ENCODE assay signal across 19 mouse cellular contexts in the genomic region with DNA sequence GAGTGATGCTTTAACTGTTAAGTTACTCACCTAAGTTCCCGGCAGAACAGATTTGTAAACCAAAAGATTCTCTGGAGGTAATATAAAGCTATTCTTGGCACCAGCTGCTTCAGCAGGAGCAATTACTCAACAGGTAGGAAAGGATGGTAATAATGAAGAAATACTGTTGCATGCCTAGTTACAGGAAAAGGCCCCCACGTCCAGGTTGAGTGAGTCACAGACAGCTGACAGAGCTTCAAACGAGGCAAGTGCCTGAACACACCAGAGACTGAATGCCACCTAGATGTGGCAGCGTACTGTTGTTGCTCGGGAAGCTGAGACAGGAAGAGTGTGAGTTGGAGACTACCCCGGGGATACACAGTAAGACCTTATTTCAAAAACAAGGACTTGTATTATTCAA.
"Had no signal": no experiment of that assay in that cellular context is flagged by ENCODE, and none has a peak within 500 bp of the region (broad histone marks: within the 10 kb centered on the region; RNA-seq: fewer than 3 reads in every experiment).

No protein-coding gene starts in this region.

- H3K9me3 ChIP-seq: midbrain, embryonic 10.5 days; midbrain, embryonic 12.5 days; neural tube, embryonic 15.5 days had no signal

- H3K4me3 ChIP-seq: midbrain, embryonic 10.5 days; midbrain, embryonic 12.5 days; myocyte; neural tube, embryonic 13.5 days; neural tube, embryonic 15.5 days had no signal

- H3K36me3 ChIP-seq: midbrain, embryonic 10.5 days; midbrain, embryonic 12.5 days; neural tube, embryonic 13.5 days; neural tube, embryonic 15.5 days had no signal

- ATAC-seq: midbrain, embryonic 16.5 days had no signal

- DNase-seq: lung, adult 18-20 months; lung, embryonic 14.5 days; lung, postnatal 14 days; lung, postnatal 4 days; midbrain, embryonic 14.5 days; retina, postnatal 1 day; right cerebral cortex, adult 18-20 months; right cerebral cortex, postnatal 25 days; right cerebral cortex, postnatal 4 days; spleen, adult 18-20 months; thymus, adult 18-20 months; thymus, postnatal 14 days; thymus, postnatal 36 days had no signal

- H3K27me3 ChIP-seq: neural tube, embryonic 13.5 days; neural tube, embryonic 15.5 days had no signal

- H3K27ac ChIP-seq: midbrain, embryonic 10.5 days; midbrain, embryonic 12.5 days; neural tube, embryonic 13.5 days; neural tube, embryonic 15.5 days had no signal
